Mouse (Mus musculus): ENCODE measurements at regions not wholly inside any gene's neighbourhood (a gene's known extent, or its start where the extent isn't known, plus 50 kb on each side); places are given as distances from the start of the nearest gene placed in this dataset.

DNA sequence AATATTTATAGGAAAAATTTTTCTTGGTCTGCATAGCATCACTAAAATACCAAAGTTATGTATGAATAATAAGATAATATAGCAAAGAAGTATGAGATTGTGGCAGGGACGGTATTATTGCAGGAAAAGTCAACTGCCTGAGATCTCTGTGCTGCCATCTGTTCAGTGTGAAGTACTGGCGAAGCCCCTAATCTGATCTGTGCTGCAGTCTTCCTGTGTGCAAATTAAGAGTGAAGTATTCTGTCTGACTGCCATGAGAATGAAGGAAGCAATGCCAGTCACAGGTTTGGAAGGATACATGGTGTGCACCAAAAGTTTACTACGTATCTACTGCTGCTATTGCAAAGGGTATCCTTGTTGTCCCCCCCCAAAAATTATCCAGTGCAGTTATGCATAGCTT is 501.5 kb downstream of the Rab28 start:
- DNase-seq (ENCODE audit: low spot score in 2 of 2): no peak

DNA sequence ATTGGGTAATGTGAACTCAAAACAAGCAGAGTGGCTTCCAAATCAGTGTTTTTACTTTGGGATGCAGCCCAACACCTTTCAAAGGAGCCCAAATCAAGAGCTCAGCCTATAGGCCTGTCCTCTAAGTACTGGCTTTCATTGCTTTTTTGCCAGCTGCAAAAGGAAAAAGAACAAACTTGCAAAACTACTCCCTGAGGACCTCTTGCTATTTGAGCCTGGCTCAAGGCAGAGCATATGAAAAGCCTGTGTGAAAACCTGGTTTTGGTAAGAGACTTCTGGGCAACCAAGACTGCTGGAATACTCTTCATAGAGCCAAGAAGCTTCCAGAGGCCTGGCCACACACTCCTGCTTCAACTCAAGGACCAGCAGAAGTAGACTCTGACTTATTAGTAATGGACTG is 503.5 kb downstream of the Rab28 start:
- DNase-seq (ENCODE audit: low spot score in 2 of 2): no peak

DNA sequence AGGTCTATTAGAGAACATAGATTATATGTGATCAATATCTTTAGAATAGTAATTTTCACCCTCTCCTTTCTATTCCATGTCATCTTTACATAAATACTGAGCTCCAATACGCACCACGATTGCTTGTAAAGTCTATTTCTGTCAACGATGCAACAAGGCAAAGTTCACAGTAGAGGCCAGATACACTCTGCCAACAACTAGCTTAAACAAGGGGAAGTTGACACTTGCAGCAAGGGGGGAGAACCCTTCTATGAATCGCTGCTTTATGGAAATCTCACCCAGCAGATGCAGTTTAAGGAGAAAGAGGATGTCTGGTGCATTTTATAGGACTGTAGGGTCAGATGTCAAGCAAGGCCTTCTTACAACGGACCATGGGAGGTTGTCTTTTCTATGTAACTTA is 520.8 kb downstream of the Rab28 start:
- no peak for DNase-seq (ENCODE audit: low spot score in 2 of 2)

DNA sequence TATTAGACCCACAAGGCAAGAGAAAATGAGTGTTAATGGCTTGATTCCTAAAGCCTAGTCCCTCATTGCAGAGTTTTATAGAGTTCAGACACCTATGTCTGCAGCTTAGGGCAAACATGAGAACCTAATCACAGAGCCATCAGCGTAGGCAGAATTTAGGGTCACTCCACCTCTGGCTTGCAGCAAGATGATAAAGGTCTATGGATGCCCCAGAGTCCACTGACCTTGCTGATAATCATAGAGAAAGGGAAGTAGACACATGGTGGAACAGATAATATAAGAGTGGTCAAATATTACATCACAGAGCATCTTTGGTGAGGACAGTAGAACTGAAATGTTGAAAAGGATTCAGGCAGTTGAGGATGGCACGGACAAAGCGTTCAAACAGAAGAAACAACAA is 530.7 kb downstream of the Rab28 start:
- no peak for DNase-seq (ENCODE audit: low spot score in 2 of 2)

DNA sequence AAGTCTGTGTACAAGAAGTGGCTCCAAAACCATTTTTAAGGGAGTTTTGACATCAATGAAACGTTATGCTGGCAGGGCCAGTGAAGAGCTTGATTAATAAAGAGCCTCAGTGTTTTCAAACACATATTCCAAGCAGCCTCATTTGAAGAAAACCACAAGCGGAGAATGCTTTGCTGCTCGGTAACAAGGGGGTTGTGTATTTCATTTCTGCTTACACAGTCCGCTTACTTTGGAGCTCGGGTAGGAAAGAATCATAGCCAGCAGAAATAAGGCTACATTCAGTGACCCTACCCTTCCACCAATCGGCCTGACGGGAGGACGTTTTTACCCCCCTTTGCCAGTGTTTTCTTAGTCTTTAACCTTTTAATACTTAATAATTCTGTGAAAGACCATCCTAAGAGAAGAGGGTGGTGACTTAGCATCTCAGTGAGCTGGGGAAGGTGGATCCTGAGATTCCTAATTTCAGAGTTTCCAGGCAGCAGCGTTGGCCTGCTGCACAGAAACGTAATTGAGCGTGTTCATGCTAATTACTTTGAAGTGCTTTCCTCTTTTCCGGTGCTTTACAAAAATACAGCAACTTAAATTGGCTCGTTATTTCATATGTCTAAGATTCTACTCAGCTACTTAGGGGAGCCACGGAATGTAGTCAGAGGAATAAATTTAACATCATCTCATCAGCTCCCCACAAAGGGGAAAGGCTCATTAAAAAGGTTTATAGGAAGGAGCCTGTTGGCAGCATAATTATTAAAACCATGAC is 541.9 kb downstream of the Rab28 start:
- DNase-seq (ENCODE audit: low spot score in 2 of 2): no peak

DNA sequence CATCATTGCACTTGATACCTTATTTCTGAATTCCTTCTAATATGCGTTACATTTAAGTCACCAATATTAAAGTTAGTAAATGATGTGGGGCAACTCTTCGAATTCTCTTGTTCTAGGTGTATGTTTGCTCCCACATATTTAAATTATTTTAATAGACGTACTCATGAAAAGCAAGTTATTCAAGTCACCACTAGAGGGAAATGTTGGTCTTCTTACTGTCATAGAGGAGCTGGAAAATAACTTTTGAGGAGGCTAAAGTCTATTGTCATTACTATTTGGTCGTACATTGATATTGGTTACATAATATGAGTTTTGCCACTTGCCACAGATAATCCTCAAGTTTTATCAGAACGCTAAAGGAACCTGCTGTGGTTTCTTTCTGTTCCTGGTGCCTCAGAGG is 582.9 kb downstream of the Rab28 start:
- DNase-seq (ENCODE audit: low spot score in 2 of 2): no peak

DNA sequence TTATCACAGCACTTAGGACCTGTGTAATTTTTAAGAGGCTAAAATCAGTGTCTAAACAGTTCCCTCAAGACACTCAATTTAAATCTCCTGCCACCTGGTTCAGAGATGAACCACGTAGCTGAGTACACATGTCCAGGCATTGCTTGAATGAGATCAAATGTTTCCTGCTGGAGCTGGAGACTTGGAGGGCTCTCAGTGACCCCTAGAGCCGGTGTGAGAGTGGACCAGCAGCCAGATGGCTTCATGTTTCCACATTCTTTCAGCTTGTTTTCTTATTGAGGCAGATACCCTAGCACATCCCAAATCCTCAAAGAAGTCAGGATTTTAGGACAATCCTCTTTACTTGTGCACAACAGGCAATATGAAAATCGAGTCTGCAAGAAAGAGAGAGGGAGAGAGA is 590.3 kb downstream of the Rab28 start:
- DNase-seq (ENCODE audit: low spot score in 2 of 2): no peak

DNA sequence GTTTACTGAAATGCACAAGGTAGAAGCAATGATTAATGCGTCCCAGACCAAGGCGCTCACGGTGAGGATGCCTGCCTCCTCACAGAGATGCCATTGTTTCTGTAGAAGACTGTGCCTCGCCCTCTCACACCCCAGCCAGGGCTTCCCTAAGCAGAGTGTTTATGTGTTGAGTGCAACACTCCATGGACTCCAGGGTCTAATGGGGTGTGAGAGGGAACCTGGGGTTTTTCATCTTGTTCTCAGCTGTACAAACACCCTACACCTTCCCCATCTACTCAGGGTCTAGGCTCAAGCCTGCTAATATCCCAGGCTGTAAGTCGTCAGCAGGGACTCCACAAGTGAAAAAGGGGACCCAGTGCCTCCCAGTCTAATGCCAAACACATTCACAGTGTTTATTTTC is 620.2 kb downstream of the Rab28 start:
- no peak for DNase-seq (ENCODE audit: low spot score in 2 of 2)

DNA sequence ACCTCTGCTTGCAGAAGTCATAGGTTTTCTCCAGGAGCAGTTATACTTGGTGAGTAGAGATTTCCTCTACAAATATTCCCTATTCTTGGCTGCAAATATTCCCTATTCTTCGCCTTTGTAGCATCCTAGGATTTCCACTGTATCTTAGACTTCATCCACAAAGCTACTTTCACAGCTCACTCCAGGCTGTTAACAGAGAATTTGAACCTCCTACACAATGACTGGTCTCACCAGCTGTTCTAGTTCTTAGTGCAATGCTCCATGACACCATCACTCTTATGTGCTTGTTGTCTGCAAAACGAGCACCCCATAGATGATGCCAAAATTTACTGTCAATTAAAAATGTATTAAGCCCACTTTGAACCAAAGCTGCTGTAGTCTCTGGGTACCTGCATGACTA is 631.5 kb downstream of the Rab28 start:
- DNase-seq (ENCODE audit: low spot score in 2 of 2): no peak

DNA sequence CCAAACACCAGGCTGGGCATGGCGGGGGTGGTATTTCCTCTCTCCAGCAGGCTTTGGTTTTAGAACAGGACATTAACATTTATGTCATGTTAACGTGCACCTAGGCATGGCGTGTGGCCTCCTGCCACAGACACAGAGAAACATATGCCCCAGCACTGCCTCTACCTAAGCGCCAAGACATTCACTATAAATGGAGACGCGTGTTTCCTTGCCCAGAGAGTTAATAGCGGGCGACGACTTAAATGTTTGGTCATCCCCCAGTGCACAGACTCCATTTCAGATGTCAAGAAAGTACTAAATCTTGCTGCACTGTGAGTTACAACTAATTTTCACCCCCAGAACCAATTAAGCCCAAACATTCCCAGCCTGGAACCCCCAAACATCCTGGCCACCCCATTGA is 646.3 kb downstream of the Rab28 start:
- no peak for DNase-seq (ENCODE audit: low spot score in 2 of 2)

DNA sequence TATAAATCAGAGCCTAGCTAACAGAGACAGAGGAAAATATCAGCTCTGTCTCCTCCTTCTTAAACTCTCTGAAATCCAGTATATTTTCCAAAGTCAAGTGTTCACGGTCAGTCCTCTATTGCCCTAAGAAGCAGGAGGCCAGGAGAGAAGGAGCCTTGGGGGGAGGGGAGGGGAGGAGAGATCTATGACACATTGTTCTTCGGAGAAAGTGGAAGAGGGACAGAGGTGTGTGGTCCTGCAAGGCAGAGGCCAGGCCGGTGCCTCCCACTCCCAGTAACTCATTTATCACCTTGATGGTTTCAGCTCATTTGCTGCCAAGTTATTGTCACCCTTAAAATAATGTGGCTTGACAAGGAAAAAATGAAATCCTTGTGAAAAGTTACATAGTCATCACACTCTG is 646.7 kb downstream of the Rab28 start:
- no peak for DNase-seq (ENCODE audit: low spot score in 2 of 2)

DNA sequence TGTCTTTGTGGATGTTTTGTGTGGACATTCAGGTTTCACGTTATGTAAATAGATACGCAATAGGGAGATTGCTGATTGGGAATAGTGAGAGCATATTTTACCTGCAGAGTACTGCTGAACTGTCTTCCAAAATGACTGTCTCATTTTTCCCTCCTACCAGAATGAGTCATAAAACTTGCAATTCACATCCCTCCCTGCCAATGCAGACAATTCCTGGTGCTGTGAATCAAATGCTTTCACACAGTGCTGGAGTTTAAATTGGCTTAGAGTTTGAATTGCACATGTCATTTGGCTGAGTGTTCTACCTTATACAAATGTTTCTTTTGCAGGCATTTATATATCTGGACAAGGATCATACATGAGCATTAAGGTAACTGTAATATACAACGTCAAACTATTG is 649.9 kb downstream of the Rab28 start:
- DNase-seq (ENCODE audit: low spot score in 2 of 2): no peak

DNA sequence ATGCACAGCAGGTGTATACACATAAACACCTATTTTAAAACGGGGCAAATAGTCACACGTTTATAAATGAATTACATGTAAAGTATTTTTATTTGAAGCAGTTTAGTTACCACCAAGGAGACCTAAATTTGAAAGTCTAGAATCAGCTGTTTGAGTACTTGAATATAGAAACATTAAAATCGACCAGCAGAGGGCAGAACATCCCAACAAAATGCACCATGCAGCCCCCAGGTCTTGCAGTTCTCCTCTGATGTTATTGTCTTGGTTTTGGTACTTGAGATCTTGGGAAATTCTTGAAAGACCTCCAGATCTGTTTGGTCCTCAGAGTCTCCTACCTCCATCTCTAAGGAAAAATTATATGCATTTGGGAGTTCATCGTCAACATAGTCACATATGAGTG is 656.0 kb downstream of the Rab28 start:
- DNase-seq (ENCODE audit: low spot score in 2 of 2): no peak

DNA sequence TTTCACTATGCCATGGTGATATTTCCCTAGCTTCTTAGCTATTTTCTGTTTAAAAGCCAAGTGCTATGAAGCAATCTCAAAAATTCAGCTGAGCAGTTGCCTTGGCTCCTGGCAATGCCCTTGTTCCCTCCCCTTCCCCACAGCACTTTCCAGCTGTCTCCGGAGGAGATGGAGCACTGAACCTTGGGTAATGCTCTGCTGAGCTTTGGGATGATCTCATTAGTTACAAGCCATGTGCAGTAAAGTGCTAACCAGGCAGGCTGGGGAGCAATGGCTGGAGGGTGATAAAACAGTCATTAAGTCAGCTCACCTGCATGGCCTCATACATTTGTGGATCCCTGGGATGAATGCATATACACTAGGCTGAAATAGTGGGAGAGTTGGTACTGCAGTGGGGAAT is 659.4 kb downstream of the Rab28 start:
- no peak for DNase-seq (ENCODE audit: low spot score in 2 of 2)

DNA sequence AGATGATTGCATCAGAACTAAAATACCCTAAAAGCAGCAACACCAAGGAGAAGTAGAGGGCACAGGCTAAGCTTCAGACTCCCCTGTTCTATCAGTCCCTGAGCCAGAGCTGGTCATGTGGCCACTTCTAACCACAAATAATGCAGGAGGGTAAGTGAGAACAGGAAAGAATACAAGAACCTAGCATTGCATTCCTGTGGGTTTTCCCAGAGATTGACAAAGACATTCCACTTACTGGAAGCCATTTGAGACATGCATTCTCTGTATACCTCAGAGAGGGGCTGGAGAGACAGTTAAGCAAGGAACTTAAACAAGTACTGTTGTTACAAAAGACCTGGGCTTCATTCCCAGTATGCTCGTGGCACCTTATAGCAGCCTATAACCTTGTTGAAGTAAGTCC is 662.7 kb downstream of the Rab28 start:
- no peak for DNase-seq (ENCODE audit: low spot score in 2 of 2)

DNA sequence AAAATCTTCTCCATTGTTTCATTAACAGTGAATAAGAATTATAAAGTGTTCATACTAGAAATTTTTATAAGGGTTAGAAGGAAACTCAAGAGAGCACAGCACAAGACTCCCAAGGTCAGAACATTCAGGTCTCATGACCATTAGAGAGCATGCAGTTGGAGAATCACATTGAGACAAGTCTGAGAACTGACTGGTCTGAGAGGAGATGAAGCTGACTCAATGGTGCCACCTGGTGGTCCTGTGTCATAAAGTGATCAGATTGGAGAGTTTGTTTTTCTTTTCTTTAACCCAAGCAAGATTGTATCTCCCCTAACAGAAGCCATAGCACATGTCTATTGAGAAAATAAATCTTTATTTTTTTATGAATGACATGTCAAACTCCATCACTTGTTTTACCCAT is 663.5 kb downstream of the Rab28 start:
- DNase-seq (ENCODE audit: low spot score in 2 of 2): no peak

DNA sequence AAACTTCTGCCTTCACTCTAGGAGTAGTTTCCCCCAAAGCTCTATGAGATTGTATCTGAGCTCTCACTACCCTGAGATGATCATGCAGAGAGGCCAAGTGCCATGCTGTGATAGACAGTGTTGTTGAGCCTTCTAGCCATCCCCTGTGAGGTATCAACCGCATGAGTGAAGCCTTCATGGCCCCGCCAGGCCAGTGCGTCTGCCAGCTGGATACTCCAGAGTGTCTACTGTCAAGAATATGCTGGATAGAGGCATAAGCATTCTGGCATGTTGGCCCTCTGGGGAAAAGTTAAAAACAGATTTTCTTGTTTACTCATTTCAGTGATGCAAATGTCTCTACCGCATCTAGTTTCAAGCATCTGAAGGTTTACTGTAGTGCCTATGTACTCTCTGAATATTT is 669.2 kb downstream of the Rab28 start:
- no peak for DNase-seq (ENCODE audit: low spot score in 2 of 2)

DNA sequence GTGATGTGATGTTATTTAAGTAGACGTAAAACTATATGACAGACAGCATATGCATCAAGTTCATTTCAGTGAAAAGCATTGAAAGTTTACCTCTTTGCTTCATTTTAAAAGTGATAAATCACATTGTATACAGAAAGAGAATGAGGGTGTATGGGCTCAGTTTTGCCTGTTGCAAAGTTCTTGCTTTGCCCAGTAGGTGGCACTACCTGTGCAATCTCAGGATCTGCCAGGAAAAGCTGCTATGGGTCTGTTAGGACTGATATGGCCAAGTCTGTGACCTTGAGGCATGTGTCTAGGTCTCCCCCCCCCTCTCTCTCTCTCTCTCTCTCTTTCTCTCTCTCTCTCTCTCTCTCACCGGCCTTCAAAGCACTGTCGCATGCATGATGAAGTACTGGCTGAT is 701.3 kb downstream of the Rab28 start:
- no peak for DNase-seq (ENCODE audit: low spot score in 2 of 2)

DNA sequence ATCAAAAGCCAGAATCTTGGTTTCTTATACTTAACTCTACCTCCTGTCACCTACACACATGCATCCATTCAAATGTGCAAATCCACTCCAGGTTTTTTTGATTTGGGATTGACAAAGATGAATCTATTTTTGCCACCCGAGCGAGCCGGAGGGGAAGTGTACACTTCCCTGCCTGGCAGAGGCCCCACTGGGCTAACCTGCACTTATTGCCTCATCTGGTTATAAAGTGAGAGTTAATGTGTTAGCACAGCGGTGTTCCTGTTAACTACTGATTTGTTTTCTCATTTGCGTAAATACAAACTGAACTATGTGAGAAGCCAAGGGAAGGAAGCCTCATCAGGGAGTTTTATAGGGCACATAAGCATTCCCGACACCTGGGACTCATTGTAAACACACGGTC is 721.4 kb downstream of the Rab28 start:
- DNase-seq (ENCODE audit: low spot score in 2 of 2): no peak

DNA sequence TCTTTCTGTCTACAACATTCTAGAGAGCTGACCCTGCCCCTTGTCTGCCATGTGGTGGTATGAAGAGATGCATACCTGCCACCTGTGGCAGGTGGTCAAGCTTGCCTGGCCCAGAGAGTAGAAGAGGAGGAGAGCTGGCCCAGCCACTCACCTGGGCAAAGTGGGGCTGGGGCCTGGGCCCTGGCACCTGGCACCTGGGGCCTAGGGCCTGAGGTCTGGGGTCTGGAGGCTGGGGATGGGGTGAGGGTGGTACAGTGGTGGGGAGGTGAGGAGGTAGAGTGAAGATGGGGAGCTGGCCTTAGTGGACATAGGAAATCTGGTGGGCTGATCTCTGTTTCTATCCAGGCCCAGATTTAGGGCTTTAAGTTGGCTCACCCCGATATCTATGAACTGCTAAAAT is 733.1 kb downstream of the Rab28 start:
- DNase-seq (ENCODE audit: low spot score in 2 of 2): no peak

DNA sequence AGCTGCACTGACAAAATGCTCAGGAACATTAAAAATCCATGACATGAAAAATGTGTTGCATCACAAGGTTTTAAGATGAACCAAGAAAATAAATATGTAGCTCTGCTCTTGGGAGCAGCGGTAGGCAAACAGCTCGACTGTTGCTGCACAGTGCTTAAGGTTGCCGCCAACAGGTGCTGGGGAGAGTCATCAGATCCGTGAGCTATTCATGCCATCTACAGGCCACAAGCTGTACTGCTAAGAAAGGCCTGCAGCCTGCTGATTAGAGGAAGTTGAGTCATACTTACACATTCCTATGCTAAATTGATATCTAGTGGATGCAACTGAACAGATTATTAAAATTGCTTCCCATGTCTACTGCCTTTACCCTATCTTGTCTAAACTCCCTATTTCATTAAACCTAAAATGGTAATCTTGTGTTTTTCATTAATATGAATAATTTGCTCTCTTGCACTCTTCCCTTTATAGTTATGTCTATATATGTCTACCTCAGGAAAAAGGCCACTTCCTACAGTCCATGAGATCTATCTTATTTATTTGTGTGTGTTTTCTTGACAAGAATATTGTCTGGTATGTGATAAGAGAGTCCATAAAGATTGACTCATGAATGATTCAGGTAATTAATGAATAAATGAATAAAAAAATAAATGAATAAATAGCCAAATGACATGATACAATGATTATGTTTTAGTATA is 754.9 kb downstream of the Rab28 start:
- DNase-seq (ENCODE audit: low spot score in 2 of 2): peak in 1 of 2 experiments; percentile 4

DNA sequence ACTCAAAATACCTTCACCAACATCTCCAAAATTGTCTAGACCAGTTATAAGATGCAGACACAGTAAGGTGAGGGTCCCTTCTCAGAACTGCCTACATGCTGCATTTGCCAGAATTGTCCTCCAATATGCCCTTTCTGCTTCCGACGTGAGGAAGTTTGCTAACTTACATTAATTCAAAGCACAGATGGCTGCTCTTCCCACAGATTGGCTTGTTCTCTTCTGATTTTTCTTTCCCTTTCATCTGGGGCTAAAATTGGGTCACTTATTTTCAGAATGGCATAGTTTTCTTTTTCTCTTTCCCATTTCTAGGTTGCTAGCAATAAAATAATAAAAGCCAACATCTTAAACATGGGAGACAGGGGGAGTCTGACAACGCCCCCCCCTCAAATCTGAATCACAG is 778.8 kb downstream of the Rab28 start:
- no peak for DNase-seq (ENCODE audit: low spot score in 2 of 2)

DNA sequence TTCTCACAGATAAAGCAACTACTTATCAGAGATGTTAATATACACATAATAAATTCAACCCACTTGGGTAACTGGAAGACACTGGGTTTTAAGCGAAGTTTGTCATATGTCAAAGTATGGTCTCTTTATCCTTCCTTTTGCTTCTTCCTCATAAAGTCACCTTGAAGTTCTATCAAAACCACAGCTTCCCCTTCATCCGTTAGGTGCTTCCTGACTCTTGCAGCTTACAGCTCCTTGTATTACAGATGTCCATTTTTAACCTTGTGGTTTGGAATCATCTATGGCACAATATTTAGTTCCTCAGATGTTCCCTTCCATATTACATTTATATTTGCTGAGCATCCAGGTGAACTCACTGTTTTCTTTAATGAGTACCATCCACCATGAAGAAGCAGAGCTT is 787.0 kb downstream of the Rab28 start:
- no peak for DNase-seq (ENCODE audit: low spot score in 2 of 2)

Data from adrenal gland, postnatal 4 days (tissue).